Mouse (Mus musculus): ENCODE data around the gene 4930519P11Rik.
A peak's percentile ranks its signal among the peaks of the same experiment; 100 is the strongest.

- TF ChIP-seq CTCF (IDR thresholded peaks at IDR 0.05; ENCODE audit: low read depth) (peak; percentile 42), EP300 (IDR thresholded peaks at IDR 0.05; ENCODE audit: low read depth) (no peak)
Observed at GRCm38 (mm10) chr2:154648086-154648485, 34.8 kb upstream of the 4930519P11Rik start.

Data from heart, postnatal 0 days (tissue).